Mouse (Mus musculus) induced T-regulatory cell, adult 2 months (primary cell): ENCODE measurements around the gene Cry2.
"Not testable (repeated sequence)": the region's sequence is repeated elsewhere in the genome, so short reads cannot be mapped to it uniquely, and the experiment has no call there.

ENCODE experiments used
- DNase-seq: peaks from one replicate; pipeline ENCODE4 v3.0.0-alpha.2; 2012; ENCODE audit warnings: low read depth

Cry2 gene

DNA sequence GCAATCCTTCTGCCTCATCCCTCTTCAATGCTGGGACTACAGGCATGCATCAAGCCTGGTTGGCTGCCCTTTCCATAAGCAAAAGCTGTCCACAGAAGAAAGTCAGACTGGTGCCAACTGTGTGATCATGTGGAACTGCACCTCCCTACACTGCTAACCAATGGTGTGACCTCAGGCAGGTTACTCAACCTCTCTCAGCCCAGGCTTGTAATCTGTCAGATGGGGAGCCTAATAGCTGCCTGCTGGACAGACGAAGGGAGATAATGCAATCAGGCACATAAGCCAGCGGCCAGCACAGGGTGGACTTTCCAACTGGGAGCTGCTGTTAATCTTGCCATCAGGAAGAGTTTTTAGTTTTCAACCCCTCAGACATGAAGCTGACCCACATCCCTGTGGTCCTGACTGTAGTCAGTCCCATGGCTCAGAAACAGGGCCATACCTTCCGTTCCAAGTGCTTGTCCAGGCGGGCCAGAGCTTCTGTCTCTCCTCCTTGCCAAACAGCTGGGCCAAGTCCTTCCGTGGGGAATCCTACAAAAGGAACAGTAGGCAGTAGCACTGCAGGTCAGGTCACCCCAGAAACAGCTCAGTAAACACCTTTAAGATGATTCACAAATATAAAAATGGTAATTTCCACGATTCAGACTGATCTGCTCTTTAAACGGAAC is 12.0 kb downstream of the Cry2 start:
- DNase-seq, result no peak

DNA sequence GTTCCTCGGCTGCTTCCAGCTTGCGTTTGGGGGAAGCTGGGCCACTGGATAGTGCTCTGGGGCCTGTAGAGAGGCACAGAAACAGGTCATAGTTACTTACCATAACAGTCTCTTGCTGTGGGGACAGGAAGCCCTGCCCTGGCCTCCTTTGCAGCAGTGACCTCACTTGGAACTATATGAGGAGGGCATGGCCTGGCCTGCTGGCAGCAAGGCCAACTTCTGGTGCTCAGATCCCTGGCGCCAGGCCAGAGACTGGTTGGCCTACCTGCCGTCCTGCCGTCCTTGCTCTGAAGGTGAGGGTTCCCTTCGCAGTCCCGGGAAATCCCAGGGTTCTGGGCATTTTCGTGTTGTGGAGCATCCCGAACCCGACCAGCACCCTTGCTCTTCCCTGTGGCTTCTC is 22.1 kb downstream of the Cry2 start:
- DNase-seq, result no peak

DNA sequence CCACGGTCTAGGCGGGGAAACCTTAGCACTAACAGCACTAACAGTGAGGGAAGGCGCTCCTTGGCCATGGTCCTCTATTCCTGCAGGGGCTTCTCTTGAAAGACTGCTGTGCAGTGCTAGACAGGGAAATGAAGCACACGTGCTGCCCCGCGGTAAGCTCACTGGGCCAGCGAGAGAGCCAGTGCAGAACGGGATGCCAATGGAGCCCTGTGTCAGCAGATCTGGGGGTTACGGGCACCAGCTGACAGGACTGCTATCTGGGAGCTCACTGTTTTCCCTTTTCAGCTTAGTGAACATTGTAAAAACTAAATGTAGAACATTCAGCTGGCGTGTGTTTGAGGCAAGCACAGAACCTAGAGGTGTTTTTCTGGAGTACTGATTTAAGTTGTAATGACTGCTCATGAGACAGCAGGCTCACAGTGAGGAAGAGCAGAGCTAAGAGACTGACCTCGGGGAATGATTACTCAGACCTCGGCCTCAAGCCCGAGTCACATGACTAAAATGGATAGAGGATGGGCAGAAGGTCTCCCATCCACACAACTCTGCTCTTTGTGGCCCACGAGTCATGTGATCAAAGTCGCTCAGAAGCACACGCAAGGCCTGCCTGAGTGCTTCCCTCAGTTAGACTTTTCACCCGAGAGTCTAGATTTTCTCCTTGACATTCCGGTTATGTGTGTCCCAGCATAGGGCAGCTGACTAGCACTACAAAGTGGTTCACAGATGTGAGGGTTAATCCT is 25.4 kb downstream of the Cry2 start:
- no peak for DNase-seq

DNA sequence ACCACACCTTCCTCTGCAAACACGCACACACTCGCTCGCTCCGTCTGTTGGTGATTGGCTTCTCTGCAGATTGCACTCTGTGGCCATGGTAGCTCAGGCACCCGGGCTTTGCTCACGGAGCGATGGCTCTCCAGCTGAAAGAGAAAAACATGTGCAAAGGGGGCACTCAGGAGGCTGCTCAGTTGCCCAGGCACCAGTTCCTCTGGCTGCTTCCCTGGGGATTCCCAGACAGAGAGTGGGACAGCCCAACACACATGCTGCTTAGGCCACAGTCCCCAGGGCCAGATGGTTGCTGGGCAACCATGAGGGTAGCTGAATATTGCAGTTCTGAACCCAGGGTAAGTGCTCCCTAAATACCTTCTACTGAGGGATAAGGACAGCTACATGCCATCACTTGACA is 28.2 kb downstream of the Cry2 start:
- DNase-seq, result no peak

DNA sequence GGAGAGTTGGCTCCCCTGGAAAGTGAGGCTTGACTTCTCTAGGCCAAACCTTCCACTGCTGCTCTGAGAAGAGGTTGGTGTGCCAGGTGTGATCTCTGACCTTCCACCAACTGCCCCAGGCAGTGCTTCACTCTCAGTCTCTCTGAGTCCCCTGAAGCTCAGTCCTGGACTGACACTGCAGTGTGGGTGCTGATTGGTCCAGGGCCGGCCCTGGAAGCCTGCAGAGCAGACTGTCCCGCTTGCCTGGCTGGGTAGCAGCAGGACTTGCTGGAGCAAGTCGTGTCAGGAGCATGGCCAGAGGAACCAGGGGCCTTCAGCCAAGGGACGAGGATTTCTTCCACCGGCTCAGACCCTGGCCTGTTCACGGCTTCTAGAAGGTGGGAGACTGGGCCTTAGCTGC is 29.1 kb downstream of the Cry2 start:
- DNase-seq, result no peak

DNA sequence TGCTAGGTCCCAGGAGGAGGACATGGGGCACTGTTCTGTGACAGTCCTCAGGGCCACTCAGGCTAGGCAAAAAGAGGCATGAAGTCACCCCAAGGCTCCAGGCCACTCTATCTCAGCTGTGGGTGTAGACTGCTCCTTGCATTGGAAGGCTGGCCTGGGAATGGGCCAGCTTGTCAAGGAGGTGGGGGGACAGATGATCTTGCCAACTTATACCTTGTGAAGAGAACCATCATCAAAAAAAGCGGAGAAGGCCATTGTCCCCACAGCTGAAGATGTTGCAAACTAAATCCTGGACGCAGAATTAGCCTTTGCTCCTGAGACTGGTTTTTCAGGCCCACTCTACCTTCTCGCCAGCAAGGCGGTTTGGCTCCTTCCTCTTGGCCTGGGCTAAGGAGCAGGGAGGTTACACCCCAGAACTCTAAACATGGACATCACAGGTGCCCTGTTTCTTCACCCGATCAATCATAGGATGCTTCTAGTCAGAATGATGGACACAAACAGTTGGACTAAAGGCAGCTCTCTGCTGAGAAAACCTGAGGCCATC is 30.0 kb downstream of the Cry2 start:
- no peak for DNase-seq

DNA sequence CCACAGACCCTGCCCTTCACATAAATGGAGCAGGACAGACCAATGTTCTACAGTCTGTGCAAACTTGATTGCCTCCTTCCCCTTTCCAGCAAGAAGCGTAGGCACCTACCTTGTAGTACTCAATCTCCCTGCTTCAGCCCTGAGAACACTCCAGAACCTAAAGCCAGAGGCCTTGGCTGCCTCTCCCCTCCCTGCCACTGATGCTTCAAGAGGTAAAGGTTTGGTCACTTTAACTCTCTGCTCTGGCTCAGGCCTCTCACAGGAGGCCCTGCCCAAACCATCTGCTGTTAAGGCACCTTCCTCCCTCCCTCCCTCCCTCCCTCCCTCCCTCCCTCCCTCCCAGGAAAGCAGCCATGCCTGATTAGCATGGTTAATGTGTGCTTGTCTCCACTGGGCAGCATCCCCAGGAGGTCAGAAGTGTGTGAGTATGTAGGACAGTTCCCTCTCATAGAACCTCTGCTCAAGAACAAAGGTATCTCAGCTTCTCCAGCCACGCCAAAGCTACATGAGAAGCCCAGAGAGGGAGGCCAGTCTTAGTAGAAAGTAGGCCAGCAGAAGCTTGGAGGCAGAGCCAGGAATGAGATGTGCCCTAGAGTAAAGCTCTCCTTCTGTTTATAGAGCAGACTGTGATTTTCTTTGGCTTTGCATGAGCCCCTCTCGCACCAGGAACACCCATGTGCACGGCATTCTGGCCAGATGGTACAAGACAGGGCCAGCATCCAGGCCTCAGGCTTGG is 31.1 kb downstream of the Cry2 start:
- no peak for DNase-seq

DNA sequence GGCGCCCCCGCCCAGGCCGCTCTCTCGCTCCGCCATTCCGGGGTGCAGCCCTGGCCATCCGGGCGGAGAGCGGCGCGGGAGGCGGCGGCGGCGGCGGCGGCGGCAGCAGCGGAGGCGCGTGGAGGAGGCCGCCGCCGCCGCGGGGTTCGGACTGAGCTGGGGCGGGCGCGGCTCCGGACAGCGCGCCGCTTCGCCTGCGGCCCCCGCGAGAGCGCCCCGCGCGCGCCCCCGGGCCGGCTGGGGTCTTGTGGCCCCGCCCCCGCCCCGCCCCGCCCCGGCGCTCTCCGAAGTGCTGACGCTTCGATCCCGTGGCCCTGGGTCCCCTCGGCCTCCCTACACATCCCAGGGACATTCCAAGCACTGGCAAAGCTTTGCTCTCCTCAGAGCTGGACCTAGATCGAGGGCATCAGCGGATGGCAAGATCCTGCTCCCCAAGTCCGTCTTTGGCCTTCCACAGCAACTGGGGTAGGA is 32.7 kb downstream of the Cry2 start, which contains the start of gene Mapk8ip1:
Gene Mapk8ip1 (minus strand): TSS at position 173 of the 471 bp plus-strand sequence.
- DNase-seq, result no peak

DNA sequence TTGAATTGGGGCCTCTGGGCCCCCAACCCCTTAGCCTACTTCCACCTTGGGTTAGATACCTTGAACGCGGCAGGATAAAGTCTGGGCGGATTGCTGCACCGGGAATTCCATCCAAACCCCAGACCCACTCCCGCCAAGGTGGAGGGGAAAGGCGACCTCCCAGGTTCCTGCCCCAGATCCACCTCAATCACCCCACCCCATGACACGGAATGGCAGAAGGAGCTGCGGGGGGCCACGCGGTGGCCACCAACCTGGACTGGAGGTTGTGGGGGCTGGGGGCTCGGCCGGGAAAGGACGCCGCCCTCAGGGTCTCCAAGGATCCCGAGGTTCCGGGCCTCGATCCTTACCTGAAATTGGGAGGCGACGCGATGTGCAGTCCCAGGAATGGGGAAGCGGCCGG is 33.2 kb downstream of the Cry2 start:
- no peak for DNase-seq

DNA sequence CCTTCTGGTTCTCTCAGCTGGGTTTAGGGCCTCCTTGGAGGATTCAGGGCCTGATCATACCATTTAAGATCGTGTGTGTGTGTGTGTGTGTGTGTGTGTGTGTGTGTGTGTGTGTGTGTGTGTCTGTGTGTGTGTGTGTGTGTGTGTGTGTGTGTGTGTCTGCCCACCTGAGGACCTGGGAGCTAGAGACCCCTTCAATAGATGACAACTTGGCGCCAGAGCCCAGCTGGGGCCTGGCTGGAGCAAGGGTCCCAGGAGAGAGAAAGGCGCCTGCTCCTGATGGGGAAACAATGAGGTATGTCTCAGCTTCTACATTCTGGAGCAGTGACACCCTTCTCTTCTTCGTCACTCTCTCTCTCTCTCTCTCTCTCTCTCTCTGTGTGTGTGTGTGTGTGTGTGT is 34.0 kb downstream of the Cry2 start:
- DNase-seq, result not testable (repeated sequence)

DNA sequence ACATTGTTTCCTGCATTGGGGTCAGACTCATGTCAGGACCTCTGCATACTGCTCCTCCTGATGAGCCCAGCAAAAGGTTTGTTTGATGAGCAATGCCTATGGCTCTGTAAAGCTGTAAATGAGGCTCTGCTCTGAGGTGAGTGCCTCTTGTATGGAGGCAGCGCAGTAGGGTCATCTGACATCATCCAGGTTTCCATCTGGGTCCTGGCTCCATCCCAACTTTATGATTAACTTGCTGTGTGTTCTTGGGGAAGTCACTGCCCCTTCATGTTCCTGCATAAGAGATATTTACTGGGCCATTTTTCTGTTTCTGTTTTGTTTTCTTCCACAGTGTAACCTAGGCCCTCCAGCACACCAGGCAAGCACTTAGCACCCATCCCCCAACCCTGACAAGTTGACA is 36.4 kb downstream of the Cry2 start:
- no peak for DNase-seq

DNA sequence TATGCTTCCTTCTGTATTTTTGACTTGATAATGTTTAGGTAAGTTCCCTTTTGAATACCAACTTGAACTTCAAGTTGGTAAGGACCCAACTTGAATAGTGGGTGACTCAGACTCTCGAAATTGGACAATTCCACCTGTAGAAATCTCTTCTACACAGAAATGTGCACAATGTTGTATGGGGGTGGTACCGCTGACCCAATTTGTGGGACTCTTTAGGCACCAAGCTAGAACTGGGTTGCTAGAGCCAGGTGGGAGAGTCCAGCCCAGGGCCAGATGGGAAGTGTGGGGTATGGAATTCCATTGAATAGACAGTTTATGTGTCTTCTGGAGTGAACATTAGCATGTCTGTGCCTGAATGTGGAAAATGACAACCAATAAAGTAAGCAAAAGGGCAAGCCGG is 38.3 kb downstream of the Cry2 start:
- DNase-seq, result no peak

DNA sequence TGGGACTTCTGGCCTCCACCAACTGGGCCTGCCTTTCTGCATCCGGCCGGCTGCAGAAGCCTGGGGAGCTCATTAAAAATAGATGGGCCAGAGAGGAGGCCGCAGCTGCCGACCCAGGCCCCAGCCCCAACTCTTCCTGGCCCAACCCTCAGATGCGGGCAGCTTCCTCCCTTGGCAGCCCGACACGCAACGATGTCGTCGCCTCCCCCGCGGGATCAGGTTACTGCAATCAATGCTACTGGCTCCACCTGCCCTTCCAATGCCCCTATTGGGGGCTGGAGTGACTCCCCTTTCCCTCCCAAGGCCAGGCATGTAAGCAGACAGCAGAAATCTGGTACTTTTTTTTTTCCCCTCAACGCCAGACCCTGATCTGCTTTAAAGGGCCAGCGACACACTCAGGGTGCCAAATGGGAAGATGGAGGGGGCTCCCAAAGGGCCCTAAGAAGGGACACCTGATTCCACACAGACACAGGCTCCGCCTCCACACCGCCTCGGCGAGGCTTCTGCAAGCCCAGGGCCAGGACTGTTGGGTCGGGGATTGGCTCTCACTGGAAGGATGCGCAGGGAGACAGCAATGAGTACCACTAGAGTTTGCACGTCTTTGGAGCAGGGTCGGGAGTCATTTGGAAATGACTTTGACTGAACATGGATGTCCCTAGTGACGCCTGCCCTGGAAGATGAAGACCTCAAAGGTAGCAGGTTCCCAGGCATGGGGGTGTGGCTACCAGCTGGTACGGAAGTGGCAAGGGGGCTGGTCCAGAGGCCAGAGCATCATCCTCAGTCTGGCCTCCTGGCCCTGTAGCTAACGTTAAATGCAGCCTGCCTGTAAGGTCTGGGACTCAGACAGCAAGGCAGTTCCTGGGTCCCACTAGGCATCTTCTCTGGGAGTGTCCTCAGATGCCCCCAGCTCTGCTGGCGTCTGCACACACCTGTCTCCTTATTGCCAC is 41.3 kb downstream of the Cry2 start:
- DNase-seq, result peak; percentile 55

DNA sequence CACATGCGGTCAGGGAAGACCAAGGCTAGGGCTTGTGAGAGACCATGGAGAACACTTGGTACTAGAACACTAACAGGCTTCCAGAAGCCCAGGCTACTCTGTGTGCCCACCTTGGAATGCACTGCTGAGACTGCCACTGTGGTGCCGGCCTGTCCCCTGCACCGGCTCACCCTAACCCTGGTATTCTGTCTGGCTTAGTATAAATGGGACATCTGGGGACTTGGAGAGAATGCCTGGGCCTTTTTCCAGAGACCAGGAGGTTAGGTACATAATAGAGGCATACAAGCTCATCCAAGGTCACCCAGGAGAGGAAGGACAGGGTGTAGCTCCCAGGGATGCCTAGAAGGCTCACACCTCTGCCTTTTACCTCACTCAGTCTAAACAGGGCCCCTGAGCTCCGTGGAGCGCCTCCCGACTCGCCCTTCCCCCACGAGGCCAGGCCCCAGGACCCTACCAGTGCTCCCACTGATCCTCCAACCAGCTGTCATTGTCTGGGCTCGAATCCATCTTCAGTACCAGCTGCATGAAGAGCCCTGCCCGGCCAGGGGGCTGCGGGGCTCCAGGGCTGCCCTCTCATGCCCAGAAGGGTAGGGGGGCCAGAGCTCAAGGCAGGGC is 42.0 kb downstream of the Cry2 start:
- no peak for DNase-seq

DNA sequence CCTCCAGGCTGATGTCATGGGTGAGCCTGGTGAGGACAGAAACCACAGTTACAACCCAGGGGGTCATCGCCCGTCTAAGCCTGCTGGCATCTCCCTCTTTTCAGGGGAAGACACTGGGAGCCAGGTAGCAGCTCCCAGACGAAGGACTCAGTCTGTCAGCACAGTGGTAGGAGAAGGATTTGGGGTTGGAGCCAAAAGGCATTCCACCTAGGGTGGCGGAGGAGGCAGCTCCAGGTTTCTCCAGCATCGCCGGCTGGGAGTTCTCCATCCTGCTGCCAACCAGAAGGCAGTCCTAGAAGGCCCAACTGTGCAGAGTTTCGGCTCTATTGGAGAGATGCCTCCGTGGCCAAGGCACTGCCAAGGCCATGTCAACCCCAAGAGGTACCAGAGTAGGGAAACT is 42.7 kb downstream of the Cry2 start:
- no peak for DNase-seq

DNA sequence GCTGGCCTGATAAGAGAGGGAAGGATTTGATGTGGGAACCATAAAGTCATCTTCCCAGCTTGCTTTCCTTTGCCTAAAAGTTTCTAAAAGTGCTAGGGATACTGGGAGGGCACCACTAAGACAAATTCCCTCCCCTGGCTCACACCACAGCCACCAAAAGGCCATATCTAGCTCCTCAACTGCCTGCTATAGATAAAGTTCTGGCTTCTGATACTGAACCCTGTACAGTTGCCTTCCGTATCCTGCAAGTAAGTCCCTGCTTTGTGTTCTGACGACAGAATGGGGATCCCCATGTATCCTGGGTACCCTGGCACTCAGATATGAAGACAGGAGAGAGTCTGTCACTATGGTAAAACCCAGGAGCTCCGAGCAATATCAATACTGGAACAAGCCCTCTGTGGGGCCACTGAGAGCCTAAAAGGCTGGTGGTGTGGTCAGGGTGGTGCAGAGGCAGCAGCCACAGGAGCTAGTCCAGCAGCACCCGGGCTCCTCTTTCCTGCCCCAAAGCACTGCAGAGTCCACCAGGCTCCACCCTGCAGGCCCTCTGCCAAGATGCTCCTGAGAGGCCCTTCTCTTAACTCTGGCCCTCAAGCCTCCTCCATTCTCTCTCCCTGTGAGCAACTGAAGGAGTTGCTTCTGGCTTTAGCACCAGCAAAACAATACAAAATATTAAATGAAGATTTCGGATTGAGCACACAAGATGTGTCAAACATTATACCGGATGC is 43.5 kb downstream of the Cry2 start:
- DNase-seq, result no peak

DNA sequence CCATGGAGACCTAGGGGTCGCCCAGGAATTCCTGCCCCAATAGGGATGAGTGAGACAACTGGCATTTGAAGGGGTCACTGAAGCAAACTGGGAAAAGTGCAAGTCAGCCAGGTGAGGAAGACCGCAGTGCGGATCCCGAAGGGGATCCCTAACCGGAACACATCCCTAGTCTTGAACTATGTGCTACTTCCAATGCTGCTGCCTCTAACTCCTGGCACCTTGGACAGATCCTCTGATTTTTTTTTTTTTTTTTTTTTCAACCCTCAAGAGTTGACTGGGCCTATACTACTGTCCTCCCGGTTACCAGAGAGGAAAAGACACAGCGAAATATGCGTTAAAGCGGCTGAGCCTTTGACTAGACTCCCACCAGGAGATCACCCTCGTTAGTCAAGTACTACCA is 44.2 kb downstream of the Cry2 start:
- no peak for DNase-seq

DNA sequence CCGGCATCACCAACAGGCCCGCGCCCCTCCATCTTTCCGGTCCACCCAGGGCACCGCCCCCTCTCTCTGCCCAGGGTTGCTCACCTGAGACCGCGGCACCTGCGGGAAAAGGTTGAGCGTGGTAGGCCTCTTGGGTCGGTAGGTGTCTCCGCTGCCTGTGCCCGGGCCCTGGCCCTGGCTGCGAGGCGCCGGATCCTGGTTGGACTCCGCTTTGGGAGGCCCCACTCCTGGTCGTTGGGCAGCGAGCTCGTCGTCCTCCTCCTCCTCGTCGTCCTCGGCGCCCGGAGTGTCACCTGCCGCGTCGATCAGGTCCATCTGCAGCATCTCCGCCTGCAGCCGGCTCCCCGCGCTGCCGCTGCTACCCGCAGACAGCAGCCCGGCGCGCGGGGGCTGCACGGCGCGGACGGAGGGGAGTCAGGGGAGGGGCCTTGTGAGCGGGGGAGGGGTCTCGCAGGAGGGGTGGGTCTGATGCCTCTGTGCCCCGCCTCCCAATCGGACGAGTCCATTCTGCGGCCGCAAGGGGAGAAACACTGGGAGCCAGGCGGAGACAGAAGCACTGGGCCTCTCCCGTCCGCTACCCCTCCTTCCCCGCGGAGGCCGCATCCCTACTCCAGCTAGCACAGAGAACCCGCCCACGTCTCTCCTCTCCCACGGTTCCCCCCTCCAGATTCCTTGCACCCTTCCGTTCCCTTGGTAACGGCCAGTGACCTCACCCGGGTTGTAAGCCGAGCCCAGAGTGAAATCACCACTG is 44.8 kb downstream of the Cry2 start:
- peak; percentile 78 for DNase-seq

DNA sequence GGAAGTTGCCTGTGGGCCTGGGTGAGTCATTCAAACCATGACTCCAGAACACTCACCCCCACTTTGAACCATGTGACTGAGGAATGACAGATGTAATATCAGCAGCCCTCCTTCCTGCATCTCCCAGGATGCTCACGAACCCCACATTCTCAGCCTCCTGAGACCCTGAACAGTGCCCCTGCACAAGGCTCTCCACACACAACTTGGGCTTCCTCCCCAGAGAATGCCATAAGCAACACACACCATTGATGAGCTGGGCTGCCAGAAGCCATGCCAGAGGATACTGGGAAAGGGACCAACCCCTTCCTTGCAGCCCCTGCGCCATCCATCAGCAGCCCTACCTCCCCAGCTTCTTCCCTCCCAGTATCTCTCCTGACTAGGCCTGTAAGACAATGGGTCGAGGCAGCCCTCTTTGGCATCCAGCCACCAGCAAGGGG is 45.7 kb downstream of the Cry2 start:
- DNase-seq, result no peak

DNA sequence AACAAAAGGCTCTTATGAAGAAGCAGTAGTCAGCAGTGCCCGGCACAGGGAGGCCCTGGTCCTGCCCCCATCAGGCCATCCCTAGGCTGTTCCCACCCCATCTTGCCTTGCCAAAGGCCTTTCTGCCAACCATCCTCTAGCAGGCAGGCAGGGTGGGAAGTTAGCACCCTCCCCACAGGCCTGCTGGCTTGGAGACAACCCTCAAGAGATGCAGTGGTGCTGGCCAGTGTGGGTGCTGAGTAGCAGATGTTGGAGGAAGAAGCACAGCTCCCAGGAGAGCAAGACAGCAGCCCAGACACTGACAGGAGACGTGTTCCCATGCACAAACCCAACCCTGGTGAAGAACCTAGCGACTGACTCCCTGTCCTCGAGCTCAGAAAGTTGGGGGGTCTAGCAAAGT is 46.2 kb downstream of the Cry2 start:
- DNase-seq, result no peak
